Mouse (Mus musculus) midbrain, postnatal 0 days (tissue): ENCODE measurements around the gene Atox1. TPM values are rescaled to one million over a fixed set of nuclear protein-coding genes. Genes with fewer than 3 reads are reported as not detected.

Experiments
- ATAC-seq: fragments of 200-750 bp; cut with Nextera tagmentation; 2 replicates; pipeline ENCODE4 v1.8.0; 2017; ENCODE audit warnings: moderate number of reproducible peaks, mild to moderate bottlenecking, moderate TSS enrichment, moderate library complexity; ENCODE audit not compliant: low FRiP score
- DNase-seq: peaks from one replicate; pipeline ENCODE4 v3.0.0-alpha.2; 2015; ENCODE audit warnings: low spot score
- H3K27ac ChIP-seq: fragments of 300-500 bp; sonication (generic); 2 replicates; pipeline ENCODE4 v1.5.1; 2014; ENCODE audit warnings: low read depth, mild to moderate bottlenecking, low read length, mixed read lengths
- H3K27me3 ChIP-seq: fragments of 300-500 bp; sonication (generic); 2 replicates; pipeline ENCODE4 v1.6.1; 2014; ENCODE audit warnings: low read length, control low read depth, mixed read lengths; ENCODE audit not compliant: insufficient read depth
- H3K36me3 ChIP-seq: fragments of 300-500 bp; sonication (generic); 2 replicates; pipeline ENCODE4 v1.6.1; 2014; ENCODE audit warnings: low read length, control low read depth, mixed read lengths; ENCODE audit not compliant: insufficient read depth
- H3K4me1 ChIP-seq: fragments of 300-500 bp; sonication (generic); 2 replicates; pipeline ENCODE4 v1.6.1; 2014; ENCODE audit warnings: mild to moderate bottlenecking, control low read depth, antibody characterized with exemption, low read length, mixed read lengths; ENCODE audit not compliant: insufficient read depth
- H3K4me2 ChIP-seq: fragments of 300-500 bp; sonication (generic); 2 replicates; pipeline ENCODE4 v1.6.1; 2014; ENCODE audit warnings: low read depth, mild to moderate bottlenecking, low read length, mixed read lengths; ENCODE audit not compliant: poor library complexity, severe bottlenecking
- H3K4me3 ChIP-seq: fragments of 300-500 bp; sonication (generic); 2 replicates; pipeline ENCODE4 v1.5.1; 2014; ENCODE audit warnings: low read depth, mild to moderate bottlenecking, low read length, moderate library complexity
- H3K9ac ChIP-seq: fragments of 300-500 bp; sonication (generic); replicated peaks from 2 replicates; pipeline ENCODE4 v1.6.1; 2014; ENCODE audit warnings: mild to moderate bottlenecking, low read length, moderate library complexity, mixed read lengths; ENCODE audit not compliant: poor library complexity, severe bottlenecking
- H3K9me3 ChIP-seq: fragments of 300-500 bp; sonication (generic); 2 replicates; pipeline ENCODE4 v1.6.1; 2016; ENCODE audit warnings: low read length, control low read depth
- CTCF ChIP-seq: IDR thresholded peaks from 2 replicates; pipeline ENCODE4 v1.5.1; 2016; ENCODE audit warnings: antibody characterized with exemption, mild to moderate bottlenecking
- whole genome bisulfite sequencing: fragments of 180-500 bp; shearing (Covaris S2); extraction: QIAGEN DNeasy Blood & Tissue Kit; methylation state at CpG from one replicate; pipeline ENCODE4 v1.1.7; 2014; 5-methylcytosine and 5-hydroxymethylcytosine counted together
- polyA plus RNA-seq: library from polyadenylated mRNA; unstranded; fragments of >200 nt; fragmentation: Nextera tagmentation; extraction: Ambion mirVana; gene quantifications from 2 replicates; pipeline ENCODE4 v1.2.1, GENCODE M21; 2015
- total RNA-seq: library from RNA; depleted of rRNA; stranded (reverse); fragments of >200 nt; gene quantifications from 2 replicates; pipeline ENCODE4 v1.2.3, GENCODE M21; 2014

The Atox1 gene
- total and polyA plus RNA-seq, 2 experiments from 2014 or later = 147 to 235 TPM

- ATAC-seq (no peak), DNase-seq (no peak)
- no peaks in the 10 kb centered on the region for H3K36me3 ChIP-seq
- peak overlapping the region; percentile 59 for H3K4me3 ChIP-seq
- no peaks in the 10 kb centered on the region for H3K9me3 ChIP-seq
- H3K27ac ChIP-seq = no peak overlapping the region
- no peaks in the 10 kb centered on the region for H3K4me1 ChIP-seq
- H3K9ac ChIP-seq = peak overlapping the region; percentile 67
- H3K27me3 ChIP-seq = no peaks in the 10 kb centered on the region
- TF ChIP-seq CTCF = no peak
- H3K4me2 ChIP-seq = peak overlapping the region; percentile 98
- WGBS = 19% methylated on average over 3 of the region's 3 CpGs
These were observed 1.0 kb downstream of the Atox1 start for GRCm38 (mm10) chr11:55459850-55460558.

DNA sequence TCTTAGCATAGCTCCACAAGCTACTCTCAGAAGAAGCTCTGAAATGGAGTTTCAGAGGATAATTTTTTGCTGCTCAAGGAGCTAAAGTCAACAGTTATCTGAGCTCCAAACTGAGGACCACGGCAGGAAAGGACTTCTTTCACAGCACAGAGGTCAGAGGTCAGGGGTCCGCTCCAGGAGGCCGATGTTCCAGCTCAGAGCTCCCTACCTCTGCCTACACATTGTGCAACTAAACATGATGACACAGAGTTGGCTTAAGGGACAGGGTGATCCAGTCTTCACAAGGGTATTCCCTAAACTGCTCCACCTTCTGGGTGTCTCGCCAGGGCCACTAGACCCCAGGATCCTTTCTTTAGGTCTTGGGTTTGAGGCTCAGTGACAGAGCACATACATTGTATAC lies 2.5 kb downstream of the Atox1 start:
- no peaks in the 10 kb centered on the region for H3K4me1 ChIP-seq
- H3K4me2 ChIP-seq = no peak overlapping the region
- H3K4me3 ChIP-seq = no peak overlapping the region
- ATAC-seq (no peak), DNase-seq (no peak)
- H3K9ac ChIP-seq = no peak overlapping the region
- TF ChIP-seq CTCF = no peak
- H3K36me3 ChIP-seq = 0 out of 2 replicates have a peak, but pooled peaks cover 3% of the 10 kb centered on the region
- H3K27me3 ChIP-seq = no peaks in the 10 kb centered on the region
- no peaks in the 10 kb centered on the region for H3K9me3 ChIP-seq
- no peak overlapping the region for H3K27ac ChIP-seq
- WGBS = 52% methylated on average over 4 of the region's 4 CpGs

GRCm38 (mm10) chr11:55455166-55455565 lies 5.9 kb downstream of the Atox1 start:
- ATAC-seq (no peak), DNase-seq (no peak)
- Histone ChIP-seq H3K4me2 (no peak overlapping the region), H3K36me3 (peaks cover 11% of the 10 kb centered on the region; the same call in 1 of the 2 replicates), H3K9ac (no peak overlapping the region), H3K4me1 (no peaks in the 10 kb centered on the region), H3K27me3 (no peaks in the 10 kb centered on the region), H3K27ac (no peak overlapping the region), H3K9me3 (no peaks in the 10 kb centered on the region), H3K4me3 (no peak overlapping the region)
- WGBS = 81% methylated on average over 2 of the region's 2 CpGs
- no peak for TF ChIP-seq CTCF

DNA sequence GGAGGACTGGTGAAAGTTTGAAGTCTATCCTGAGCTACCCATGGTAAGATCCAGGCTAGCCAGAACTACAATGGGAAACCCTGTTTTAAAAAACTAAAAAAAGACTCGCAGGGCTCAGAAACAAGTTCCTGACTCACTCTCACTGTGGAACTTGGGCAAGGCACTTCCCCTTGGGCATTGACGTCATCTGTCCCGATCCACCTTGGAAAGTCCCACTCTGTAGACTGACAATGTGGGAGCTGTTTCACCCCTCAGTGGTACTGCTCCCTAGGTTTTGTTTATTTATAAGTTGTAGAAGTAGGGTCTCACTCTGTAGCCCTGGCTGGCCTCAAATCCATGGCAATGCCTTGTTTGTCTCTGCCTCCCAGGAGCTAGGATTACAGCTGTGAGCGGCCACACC lies 7.4 kb downstream of the Atox1 start:
- ATAC-seq = no peak
- H3K27ac ChIP-seq = no peak overlapping the region
- H3K4me1 ChIP-seq = no peaks in the 10 kb centered on the region
- H3K9me3 ChIP-seq = no peaks in the 10 kb centered on the region
- DNase-seq = no peak
- 91% methylated on average over 4 of the region's 4 CpGs for WGBS
- no peak for TF ChIP-seq CTCF
- no peak overlapping the region for H3K4me2 ChIP-seq
- no peaks in the 10 kb centered on the region for H3K27me3 ChIP-seq
- no peak overlapping the region for H3K9ac ChIP-seq
- no peak overlapping the region for H3K4me3 ChIP-seq
- peaks cover 15% of the 10 kb centered on the region; the same call in 1 of the 2 replicates for H3K36me3 ChIP-seq

GRCm38 (mm10) chr11:55450311-55450710 lies 10.7 kb downstream of the Atox1 start:
- Histone ChIP-seq H3K9me3 (no peaks in the 10 kb centered on the region), H3K4me1 (no peaks in the 10 kb centered on the region), H3K4me3 (no peak overlapping the region), H3K9ac (no peak overlapping the region), H3K27ac (no peak overlapping the region), H3K27me3 (no peaks in the 10 kb centered on the region), H3K36me3 (peaks cover 15% of the 10 kb centered on the region; the same call in 1 of the 2 replicates), H3K4me2 (no peak overlapping the region)
- 72% methylated on average over 4 of the region's 4 CpGs for WGBS
- TF ChIP-seq CTCF = no peak
- ATAC-seq (no peak), DNase-seq (no peak)

DNA sequence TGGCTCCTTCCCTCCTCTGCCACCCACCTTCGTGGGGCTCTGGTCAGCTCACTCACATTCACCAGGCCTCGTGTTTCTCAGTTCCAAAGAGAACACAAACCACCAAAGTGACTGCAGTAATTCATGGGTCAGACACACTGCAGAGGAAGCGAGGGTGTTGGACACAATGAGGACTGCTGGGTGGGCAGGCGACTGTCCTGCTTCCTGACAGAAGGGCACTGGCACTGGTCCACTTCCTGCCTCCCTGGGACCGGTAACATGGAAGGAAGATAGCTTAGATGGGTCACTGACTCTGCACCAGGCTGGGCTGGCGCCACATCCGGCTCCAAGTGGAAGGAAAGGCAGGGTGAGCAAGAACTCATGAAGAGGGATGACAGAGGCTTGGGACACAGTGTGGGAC lies 11.5 kb downstream of the Atox1 start:
- no peaks in the 10 kb centered on the region for H3K4me1 ChIP-seq
- no peak overlapping the region for H3K4me3 ChIP-seq
- H3K27me3 ChIP-seq = no peaks in the 10 kb centered on the region
- H3K9me3 ChIP-seq = no peaks in the 10 kb centered on the region
- H3K27ac ChIP-seq = no peak overlapping the region
- H3K9ac ChIP-seq = no peak overlapping the region
- H3K4me2 ChIP-seq = no peak overlapping the region
- ATAC-seq (no peak), DNase-seq (no peak)
- peaks cover 12% of the 10 kb centered on the region; the same call in 1 of the 2 replicates for H3K36me3 ChIP-seq
- TF ChIP-seq CTCF = no peak
- 78% methylated on average over 7 of the region's 7 CpGs for WGBS
